Mouse (Mus musculus): ENCODE measurements at regions not wholly inside any gene's neighbourhood (a gene's known extent, or its start where the extent isn't known, plus 50 kb on each side); places are given as distances from the start of the nearest gene placed in this dataset.
A peak's percentile ranks its signal among the peaks of the same experiment; 100 is the strongest.

- in situ Hi-C loops (cut with MboI; ENCODE audit: low pct_unique_long_range_greater_than_20kb), result no loop called here
- ATAC-seq (no peak), DNase-seq (ENCODE audit: low read depth, low spot score) (no peak)
- no peak for TF ChIP-seq CTCF (IDR thresholded peaks at IDR 0.05)
- POLR2A ChIA-PET, result no interaction called here
- CTCF ChIA-PET, result no interaction called here
- H3K27me3 ChIP-seq, result no peaks in the 10 kb centered on the region
Measured at GRCm38 (mm10) chr10:98611707-98612360, 302.4 kb upstream of the Atp2b1 start.

- no peaks in the 10 kb centered on the region for H3K27me3 ChIP-seq
- no peak for TF ChIP-seq CTCF (IDR thresholded peaks at IDR 0.05)
- DNase-seq (ENCODE audit: low read depth, low spot score), result no peak
- in situ Hi-C loops (cut with MboI; ENCODE audit: low pct_unique_long_range_greater_than_20kb), result no loop called here
- CTCF ChIA-PET, result no interaction called here
- POLR2A ChIA-PET, result no interaction called here
- no peak for ATAC-seq
Measured at GRCm38 (mm10) chr10:98618736-98619525, 295.3 kb upstream of the Atp2b1 start.

- DNase-seq (ENCODE audit: low read depth, low spot score), result no peak
- ATAC-seq, result no peak
Measured at GRCm38 (mm10) chr10:98624103-98624502, 290.1 kb upstream of the Atp2b1 start.

GRCm38 (mm10) chr10:98624681-98625321 is 289.4 kb upstream of the Atp2b1 start:
- ChIA-PET CTCF (no interaction called here), POLR2A (no interaction called here)
- no peak for ATAC-seq

More at GRCm38 (mm10) chr10:98624103-98624502, 290.1 kb upstream of the Atp2b1 start:
- TF ChIP-seq CTCF (IDR thresholded peaks at IDR 0.05), result no peak
- CTCF ChIA-PET, result no interaction called here
- in situ Hi-C loops (cut with MboI; ENCODE audit: low pct_unique_long_range_greater_than_20kb), result no loop called here
- no peaks in the 10 kb centered on the region for H3K27me3 ChIP-seq
- POLR2A ChIA-PET, result no interaction called here

GRCm38 (mm10) chr10:98628191-98628590 is 286.0 kb upstream of the Atp2b1 start:
- no peak for DNase-seq (ENCODE audit: low read depth, low spot score)
- ATAC-seq, result no peak
- TF ChIP-seq CTCF (IDR thresholded peaks at IDR 0.05), result no peak
- CTCF ChIA-PET, result no interaction called here
- POLR2A ChIA-PET, result no interaction called here
- in situ Hi-C loops (cut with MboI; ENCODE audit: low pct_unique_long_range_greater_than_20kb), result no loop called here
- H3K27me3 ChIP-seq, result no peaks in the 10 kb centered on the region

More at GRCm38 (mm10) chr10:98624681-98625321, 289.4 kb upstream of the Atp2b1 start:
- in situ Hi-C loops (cut with MboI; ENCODE audit: low pct_unique_long_range_greater_than_20kb), result no loop called here
- DNase-seq (ENCODE audit: low read depth, low spot score), result no peak
- no peak for TF ChIP-seq CTCF (IDR thresholded peaks at IDR 0.05)
- H3K27me3 ChIP-seq, result no peaks in the 10 kb centered on the region

- ChIA-PET POLR2A (no interaction called here), CTCF (interaction anchor here (1.1 kb wide), 1 partner anchor 45 kb away, joined by 4 read pairs; no protein-coding TSS in a partner anchor)
- in situ Hi-C loops (cut with MboI; ENCODE audit: low pct_unique_long_range_greater_than_20kb), result no loop called here
- DNase-seq (ENCODE audit: low read depth, low spot score), result no peak
- TF ChIP-seq CTCF (IDR thresholded peaks at IDR 0.05), result no peak
- ATAC-seq, result no peak
- H3K27me3 ChIP-seq, result no peaks in the 10 kb centered on the region
Measured at GRCm38 (mm10) chr10:98629248-98629647, 285.0 kb upstream of the Atp2b1 start.

- no peaks in the 10 kb centered on the region for H3K27me3 ChIP-seq
- peak; percentile 48 for DNase-seq (ENCODE audit: low read depth, low spot score)
- POLR2A ChIA-PET, result no interaction called here
- CTCF ChIA-PET, result interaction anchor here (2.2 kb wide), 1 partner anchor 16 kb away, joined by 5 read pairs; no protein-coding TSS in a partner anchor
- ATAC-seq, result peak; percentile 93
- TF ChIP-seq CTCF (IDR thresholded peaks at IDR 0.05), result no peak
- in situ Hi-C loops (cut with MboI; ENCODE audit: low pct_unique_long_range_greater_than_20kb), result no loop called here
Measured at GRCm38 (mm10) chr10:98637759-98638611, 276.2 kb upstream of the Atp2b1 start.

- POLR2A ChIA-PET, result no interaction called here
- TF ChIP-seq CTCF (IDR thresholded peaks at IDR 0.05), result no peak
- ATAC-seq (no peak), DNase-seq (ENCODE audit: low read depth, low spot score) (no peak)
- no peaks in the 10 kb centered on the region for H3K27me3 ChIP-seq
- in situ Hi-C loops (cut with MboI; ENCODE audit: low pct_unique_long_range_greater_than_20kb), result no loop called here
- CTCF ChIA-PET, result interaction anchor here (1.3 kb wide), 1 partner anchor 104 kb away, joined by 3 read pairs; no protein-coding TSS in a partner anchor
Measured at GRCm38 (mm10) chr10:98645681-98646122, 268.5 kb upstream of the Atp2b1 start.

- TF ChIP-seq CTCF (IDR thresholded peaks at IDR 0.05), result no peak
- in situ Hi-C loops (cut with MboI; ENCODE audit: low pct_unique_long_range_greater_than_20kb), result no loop called here
- ChIA-PET POLR2A (no interaction called here), CTCF (no interaction called here)
- no peaks in the 10 kb centered on the region for H3K27me3 ChIP-seq
- DNase-seq (ENCODE audit: low read depth, low spot score) (no peak), ATAC-seq (no peak)
Measured at GRCm38 (mm10) chr10:98646311-98646999, 267.8 kb upstream of the Atp2b1 start.
